Mouse (Mus musculus) lung, postnatal 0 days (tissue): ENCODE results near the gene Hnrnpll.

Experiments used
- CTCF ChIP-seq: IDR thresholded peaks from 2 replicates; pipeline ENCODE4 v1.5.1; 2016; ENCODE audit warnings: antibody characterized with exemption, mild to moderate bottlenecking
- EP300 ChIP-seq: IDR thresholded peaks from 2 replicates; pipeline ENCODE4 v1.6.1; 2016; ENCODE audit warnings: antibody characterized with exemption, mild to moderate bottlenecking, control low read depth

- no peak for TF ChIP-seq CTCF
- no peak for TF ChIP-seq EP300
Measured at GRCm38 (mm10) chr17:80096043-80096719, 34.0 kb upstream of the Hnrnpll start.
